Mouse (Mus musculus) right cerebral cortex, postnatal 25 days (tissue): Measurements from ENCODE around the gene Bcl3.
A peak's percentile ranks its signal among the peaks of the same experiment; 100 is the strongest.

ENCODE experiments used
- DNase-seq: peaks from one replicate; pipeline ENCODE4 v3.0.0; 2022

Gene Bcl3

DNA sequence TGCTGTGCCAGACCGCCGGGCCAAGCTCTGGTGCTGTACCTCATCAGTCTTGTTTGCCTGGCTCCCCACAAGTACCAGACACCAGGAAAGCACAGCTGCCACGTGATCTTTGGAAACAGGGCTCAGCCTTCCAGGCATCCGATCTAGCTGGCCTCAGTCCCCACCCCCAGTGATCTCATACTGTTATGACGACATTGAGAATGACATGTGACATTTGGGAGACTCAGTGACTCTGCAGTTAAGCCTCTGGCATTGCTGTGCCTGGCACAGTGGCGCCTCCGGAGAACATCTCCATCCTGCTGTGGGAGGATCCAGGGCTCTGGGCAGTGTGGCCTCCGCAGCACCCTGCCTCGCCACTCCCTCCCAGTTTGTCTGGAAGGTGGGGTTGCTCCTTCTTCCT, 9.3 kb upstream of the Bcl3 start:
- no peak for DNase-seq

DNA sequence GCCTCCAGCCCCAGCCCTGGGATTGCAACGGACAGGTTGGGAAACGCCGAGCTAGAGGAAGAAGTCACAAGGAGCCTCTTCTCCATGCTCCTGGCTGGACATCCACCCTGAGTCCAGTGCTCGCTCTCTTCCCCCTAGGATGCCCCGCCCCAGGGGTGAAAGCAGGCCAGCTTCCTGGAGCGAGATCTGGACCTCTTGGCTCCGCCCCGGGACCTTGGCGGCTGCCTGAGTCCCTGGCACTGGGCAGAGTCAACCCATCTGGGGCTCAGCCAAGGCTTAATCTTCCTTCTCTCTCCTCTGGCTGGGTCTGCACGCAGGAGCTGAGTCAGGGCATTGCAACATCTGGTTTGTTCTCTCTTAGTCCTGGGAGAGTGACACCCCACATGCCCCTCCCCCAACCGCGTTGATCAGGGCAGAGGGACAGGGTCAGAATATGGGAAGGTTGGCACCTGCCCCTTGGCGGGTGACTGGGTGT, 8.1 kb upstream of the Bcl3 start:
- DNase-seq = no peak

DNA sequence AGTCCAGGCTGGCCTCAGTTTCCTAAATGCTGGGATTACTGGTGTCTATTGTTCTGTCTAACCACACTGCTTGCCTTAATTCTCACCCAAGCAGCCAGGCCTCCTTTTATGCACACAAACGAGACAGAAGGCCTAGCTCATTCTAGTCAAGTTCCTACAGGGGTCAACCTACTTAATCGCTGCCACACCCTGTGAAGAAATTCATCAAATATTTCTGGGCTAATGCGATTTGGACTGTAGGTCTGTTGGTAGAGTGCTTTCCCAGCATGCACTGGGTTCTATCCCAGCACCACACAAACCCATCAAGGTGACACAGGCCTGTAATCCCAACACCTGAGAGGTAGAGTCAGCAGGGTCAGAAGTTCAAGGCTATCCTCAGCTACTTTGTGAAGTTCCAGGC, 7.1 kb upstream of the Bcl3 start:
- DNase-seq = no peak

- no peak for DNase-seq
Measured at GRCm38 (mm10) chr7:19826756-19827155, 4.2 kb upstream of the Bcl3 start.

DNA sequence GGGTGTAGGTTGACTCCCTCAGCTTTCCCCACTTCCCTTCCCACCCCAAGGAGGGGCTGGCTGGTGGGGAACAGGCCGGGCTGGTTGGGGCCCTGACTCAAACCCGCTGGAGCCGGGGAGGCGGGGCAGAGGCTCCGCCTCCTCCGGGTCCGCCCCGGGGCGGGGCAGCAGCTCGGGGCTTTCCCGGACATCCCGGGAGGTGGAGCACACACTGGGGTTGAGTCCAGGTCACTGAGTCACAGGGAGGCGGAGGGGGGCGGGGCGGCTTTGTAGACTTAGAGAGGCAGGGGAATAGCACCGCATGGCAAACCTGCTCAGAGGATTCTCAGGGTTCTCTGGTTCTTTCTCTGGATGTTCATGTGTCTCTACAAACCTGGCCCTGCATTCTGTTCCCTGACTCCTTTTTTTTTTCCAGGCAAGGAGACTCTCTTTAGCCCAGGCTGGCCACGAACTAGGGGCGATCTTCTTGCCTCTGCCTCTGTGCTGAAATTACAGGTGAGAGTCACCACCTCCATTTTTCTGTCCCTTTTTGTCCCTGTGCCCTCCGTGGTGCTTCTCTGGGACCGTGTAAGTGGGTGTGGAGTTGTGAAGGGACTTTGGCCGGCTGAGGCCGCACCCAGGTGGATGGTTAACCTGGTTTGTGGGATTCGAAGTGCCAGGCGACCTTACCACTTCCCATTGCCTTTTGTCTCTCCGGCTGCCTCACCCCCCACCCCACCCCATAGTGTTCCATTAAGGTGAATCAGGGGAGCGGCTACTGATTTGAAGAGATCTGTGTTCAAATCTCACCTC, 1.8 kb upstream of the Bcl3 start:
- DNase-seq = no peak

- no peak for DNase-seq
Measured at GRCm38 (mm10) chr7:19823256-19824181, 949 bp upstream of the Bcl3 start.

DNA sequence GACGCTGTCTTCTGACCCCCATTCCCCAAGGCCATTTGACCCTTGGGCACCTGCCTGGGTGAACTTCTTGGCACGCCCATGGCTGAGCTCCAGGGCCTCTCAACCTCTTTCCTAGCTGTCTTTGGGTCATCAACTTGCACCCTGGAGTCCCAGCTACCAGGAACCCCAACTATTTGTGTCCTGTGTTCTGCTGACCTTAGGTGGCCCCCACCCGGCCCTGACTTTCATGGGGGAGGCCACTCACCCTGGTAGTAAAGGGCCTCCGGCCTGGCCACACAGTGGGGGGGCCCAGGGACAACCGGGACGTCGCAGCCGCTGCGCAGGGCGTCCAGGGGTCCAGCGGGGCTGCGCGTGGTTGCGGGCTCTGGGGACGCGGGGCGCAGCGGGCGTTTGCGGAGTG, 377 bp downstream of the Bcl3 start:
- DNase-seq = no peak

GRCm38 (mm10) chr7:19821633-19822032, 937 bp downstream of the Bcl3 start:
- DNase-seq = no peak

GRCm38 (mm10) chr7:19820347-19821048, 2.1 kb downstream of the Bcl3 start:
- DNase-seq = no peak

DNA sequence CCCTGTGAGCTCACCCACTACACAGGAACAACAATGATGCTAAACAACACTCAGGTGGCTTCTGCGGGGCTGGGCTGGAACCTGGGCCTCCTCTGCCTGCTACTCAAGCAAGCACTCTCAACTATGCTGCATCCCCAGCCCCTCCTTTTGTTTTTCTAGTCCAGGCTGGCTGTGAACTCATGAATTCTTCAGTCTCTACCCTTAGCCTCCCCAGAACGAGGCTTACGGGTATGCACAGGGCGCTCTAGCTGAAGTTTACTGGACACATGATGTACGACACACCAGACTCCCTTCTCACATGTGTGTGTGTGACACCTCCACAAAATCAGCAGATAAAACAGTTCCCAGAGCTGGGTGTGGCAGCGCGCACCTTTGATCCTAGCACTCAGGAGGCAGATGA, 3.7 kb downstream of the Bcl3 start:
- no peak for DNase-seq

DNA sequence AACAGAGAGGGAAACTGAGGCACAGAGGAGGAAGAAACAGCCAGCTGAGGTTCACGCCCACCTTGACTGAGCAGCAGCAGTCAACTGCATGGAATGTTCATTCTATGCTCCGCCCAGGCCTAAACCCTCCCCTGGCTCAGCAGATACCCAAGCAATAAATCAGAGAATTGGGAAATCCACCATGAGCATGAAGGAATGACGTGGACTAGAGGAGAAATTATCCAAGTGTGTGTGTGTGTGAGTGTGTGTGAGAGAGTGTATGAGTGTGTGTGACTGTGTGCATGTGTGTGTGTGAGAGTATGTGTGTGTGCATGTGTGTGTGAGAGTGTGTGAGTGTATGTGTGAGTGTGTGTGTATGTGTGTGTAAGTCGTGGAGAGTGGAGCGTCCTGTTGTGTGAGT, 4.1 kb downstream of the Bcl3 start:
- DNase-seq = no peak

GRCm38 (mm10) chr7:19817382-19818105, 5.0 kb downstream of the Bcl3 start:
- peak; percentile 33 for DNase-seq

- peak; percentile 38 for DNase-seq
Measured at GRCm38 (mm10) chr7:19816224-19816771, 6.3 kb downstream of the Bcl3 start.

DNA sequence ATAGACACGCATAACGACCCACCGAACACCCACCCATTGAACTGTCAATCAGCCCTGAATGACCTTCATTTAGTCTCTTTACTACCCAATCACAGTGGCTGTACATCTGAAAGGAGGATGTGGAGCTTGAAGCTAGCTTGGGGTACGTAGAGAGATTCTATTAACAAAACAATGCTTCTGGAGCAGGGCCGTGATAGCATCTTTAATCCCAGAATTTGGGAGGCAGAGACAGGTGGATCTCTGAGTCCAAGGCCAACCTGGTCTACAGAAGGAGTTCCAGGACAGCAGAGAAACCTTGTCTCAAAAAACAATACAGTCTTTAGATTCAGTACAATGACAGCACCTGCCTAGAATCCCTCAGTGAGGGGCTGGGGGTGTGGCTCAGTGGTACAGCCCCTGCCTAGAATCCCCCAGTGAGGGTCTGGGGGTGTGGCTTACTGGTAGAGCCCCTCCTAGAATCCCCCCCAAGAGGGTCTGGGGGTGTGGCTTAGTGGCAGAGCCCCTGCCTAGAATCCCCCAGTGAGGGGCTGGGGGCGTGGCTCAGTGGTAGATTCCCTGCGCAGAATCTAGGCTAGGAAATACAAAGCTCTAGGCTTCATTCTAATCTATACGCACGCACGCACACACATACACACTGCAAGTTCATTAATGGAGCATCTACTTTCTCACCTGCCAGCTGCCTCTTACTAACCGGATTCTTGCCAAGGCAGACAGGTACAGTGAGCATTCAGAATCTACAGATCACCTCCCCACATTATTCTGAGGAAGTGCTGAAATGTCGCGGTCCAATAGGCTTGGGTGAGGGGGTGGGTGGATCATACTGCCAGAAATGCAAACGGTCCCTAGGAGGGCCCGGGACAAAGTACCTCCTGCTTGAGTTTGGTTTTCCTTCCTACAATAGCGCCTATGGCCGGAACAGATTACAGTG, 7.0 kb downstream of the Bcl3 start:
- DNase-seq = no peak

DNA sequence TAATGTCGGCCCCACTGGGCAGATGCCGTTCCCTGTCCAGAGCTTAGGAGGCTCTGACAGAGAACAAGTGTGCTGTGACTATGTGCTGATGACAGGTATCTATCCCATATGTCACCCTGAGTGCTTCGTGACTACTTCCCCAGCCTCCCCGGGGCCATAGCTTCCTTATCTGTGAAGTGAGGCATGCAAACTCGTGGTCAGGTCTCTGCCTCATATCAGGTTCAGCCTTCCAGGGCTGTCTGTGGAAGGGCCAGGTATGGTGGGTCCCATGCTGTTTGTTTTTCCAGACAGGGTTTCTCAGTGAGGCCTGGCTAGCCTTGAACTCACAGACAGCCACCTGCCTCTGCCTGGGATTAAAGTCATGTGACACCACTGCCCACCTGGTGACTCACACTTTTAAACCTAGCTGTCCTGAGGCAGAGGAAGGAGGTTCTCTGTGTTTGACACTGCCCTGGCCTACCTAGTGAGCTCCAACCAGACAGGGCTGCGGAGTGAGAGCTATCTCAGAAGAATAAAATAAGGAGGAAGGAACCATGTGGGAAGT, 8.9 kb downstream of the Bcl3 start:
- DNase-seq = no peak

- DNase-seq = no peak
Measured at GRCm38 (mm10) chr7:19813161-19813560, 9.4 kb downstream of the Bcl3 start.

DNA sequence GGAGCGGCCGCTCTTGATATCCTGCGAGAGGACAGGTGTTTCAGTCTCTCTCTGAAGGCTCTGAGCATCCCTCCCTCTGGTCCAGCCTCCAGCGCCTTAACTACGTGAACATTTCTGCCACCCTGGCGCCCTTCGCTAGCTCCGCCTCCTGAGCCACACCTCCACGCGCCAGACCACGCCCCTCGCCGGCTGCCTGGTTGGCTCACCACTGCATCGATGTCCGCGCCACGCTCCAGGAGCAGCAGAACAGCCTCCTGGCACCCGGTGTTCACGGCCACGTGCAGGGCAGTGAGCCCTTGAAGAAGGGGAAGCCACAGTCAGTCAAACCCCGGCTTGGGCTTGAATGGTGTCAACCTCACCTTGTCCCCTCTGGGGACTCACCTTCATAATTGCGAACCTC, 11.5 kb downstream of the Bcl3 start:
- no peak for DNase-seq

DNA sequence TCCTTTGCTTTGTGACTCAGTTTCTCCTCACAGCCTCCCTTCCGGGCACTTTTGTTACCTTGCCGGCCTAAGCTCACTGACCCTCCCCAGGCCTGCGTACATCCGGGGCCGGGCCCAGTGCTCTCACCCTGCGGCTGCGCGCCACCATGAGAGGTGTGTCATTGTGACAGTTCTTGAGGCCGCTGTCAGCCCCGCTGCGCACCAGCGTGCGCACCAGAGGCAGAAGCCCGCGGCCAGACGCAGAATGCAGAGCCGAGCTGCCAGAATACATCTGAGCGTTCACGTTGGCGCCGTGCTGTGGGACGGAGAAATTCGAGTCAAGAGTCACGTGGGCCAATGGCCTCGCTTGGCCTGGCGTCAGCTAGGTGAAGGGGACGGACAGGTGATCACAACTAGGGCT, 13.2 kb downstream of the Bcl3 start:
- no peak for DNase-seq

- no peak for DNase-seq
Measured at GRCm38 (mm10) chr7:19806356-19806969, 16.1 kb downstream of the Bcl3 start.

GRCm38 (mm10) chr7:19802995-19803394, 19.6 kb downstream of the Bcl3 start:
- peak; percentile 54 for DNase-seq
